Mouse (Mus musculus) limb, embryonic 12.5 days (tissue): ENCODE measurements at regions not wholly inside any gene's neighbourhood (a gene's known extent, or its start where the extent isn't known, plus 50 kb on each side); places are given as distances from the start of the nearest gene placed in this dataset.

Experiments used
- ATAC-seq: fragments of 200-750 bp; cut with Nextera tagmentation; 2 replicates; pipeline ENCODE4 v1.8.0; 2017; ENCODE audit warnings: low read depth, moderate TSS enrichment; ENCODE audit not compliant: insufficient number of reproducible peaks, insufficient read depth, low FRiP score, low TSS enrichment
- H3K27ac ChIP-seq: fragments of 300-500 bp; sonication (generic); 2 replicates; pipeline ENCODE4 v1.5.1; 2016; ENCODE audit warnings: mild to moderate bottlenecking, moderate library complexity
- H3K27me3 ChIP-seq: fragments of 300-500 bp; sonication (generic); 2 replicates; pipeline ENCODE4 v1.6.1; 2016; ENCODE audit warnings: mild to moderate bottlenecking, moderate library complexity
- H3K36me3 ChIP-seq: fragments of 300-500 bp; sonication (generic); 2 replicates; pipeline ENCODE4 v1.6.1; 2016; ENCODE audit warnings: mild to moderate bottlenecking, moderate library complexity
- H3K4me1 ChIP-seq: fragments of 300-500 bp; sonication (generic); replicated peaks from 2 replicates; pipeline ENCODE4 v1.6.1; 2016
- H3K4me2 ChIP-seq: fragments of 300-500 bp; sonication (generic); 2 replicates; pipeline ENCODE4 v1.6.1; 2016; ENCODE audit warnings: mild to moderate bottlenecking, moderate library complexity
- H3K4me3 ChIP-seq: fragments of 300-500 bp; sonication (generic); replicated peaks from 2 replicates; pipeline ENCODE4 v1.5.1; 2016; ENCODE audit warnings: mild to moderate bottlenecking
- H3K9ac ChIP-seq: fragments of 300-500 bp; sonication (generic); replicated peaks from 2 replicates; pipeline ENCODE4 v1.6.1; 2016; ENCODE audit warnings: mild to moderate bottlenecking, moderate library complexity
- H3K9me3 ChIP-seq: fragments of 300-500 bp; sonication (generic); 2 replicates; pipeline ENCODE4 v1.6.1; 2016; ENCODE audit warnings: mild to moderate bottlenecking, moderate library complexity
- WGBS: fragments of 180-500 bp; shearing (Covaris S2); methylation state at CpG from one replicate; pipeline ENCODE4 v1.1.7; 2016; 5-methylcytosine and 5-hydroxymethylcytosine counted together

DNA sequence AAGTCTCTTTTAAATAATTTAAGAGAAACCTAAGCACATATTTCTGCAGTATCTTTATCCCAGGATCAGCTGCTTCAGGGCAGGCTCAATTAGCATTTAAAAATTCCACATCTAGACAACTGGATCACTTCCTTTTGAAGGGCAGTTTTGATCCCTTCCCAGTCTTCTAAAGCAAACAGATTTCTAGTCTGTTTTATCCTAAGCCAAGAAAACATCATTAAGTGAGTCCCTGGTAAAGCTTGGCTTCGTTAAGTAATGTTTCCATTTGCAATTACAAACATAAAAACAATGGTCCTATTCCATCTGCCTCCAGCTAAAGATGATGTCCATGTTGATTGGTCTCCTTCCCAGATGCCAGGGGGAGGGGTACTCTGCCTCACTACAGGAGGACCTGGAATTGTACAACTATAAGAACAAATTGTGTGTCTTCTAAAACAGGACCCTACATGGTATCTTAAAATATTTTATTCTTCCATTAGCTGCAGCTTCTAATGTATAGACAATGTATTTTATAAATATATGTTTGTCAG lies 779.8 kb upstream of the Tbl1xr1 start:
- Histone ChIP-seq H3K9me3 (no peaks in the 10 kb centered on the region), H3K4me1 (no peaks in the 10 kb centered on the region), H3K27me3 (no peaks in the 10 kb centered on the region), H3K4me3 (no peak overlapping the region), H3K36me3 (no peaks in the 10 kb centered on the region), H3K4me2 (no peak overlapping the region), H3K27ac (no peak overlapping the region), H3K9ac (no peak overlapping the region)
- 40% methylated on average over 1 of the region's 1 CpGs for WGBS
- ATAC-seq, result no peak

DNA sequence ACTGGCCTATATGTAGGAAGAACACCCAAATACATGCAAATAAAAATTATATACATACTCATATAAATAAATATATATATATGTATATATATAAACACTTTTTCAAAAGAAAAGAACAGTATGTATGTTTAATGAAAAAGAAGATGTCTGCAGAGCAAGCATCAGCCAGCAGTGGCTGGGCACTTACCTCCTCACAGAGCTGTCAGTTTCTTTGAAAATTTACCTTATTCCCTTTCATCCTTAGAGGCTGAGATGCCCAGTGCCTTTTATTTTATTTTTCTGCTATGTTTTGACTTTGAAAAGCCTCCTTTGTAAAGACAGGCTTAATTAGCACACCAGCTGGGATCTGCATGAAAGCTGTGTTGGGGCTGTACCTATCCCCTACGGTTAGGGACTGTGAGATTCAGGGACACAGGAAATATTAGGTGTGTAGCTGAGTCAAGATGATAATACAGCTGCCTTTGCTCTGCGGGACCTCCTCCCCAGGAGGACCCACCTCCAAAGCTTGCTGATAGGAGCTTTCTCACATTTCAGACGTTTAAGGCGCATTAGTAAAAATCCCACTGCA lies 751.0 kb upstream of the Tbl1xr1 start:
- Histone ChIP-seq H3K4me1 (no peaks in the 10 kb centered on the region), H3K27me3 (no peaks in the 10 kb centered on the region), H3K36me3 (no peaks in the 10 kb centered on the region), H3K4me2 (no peak overlapping the region), H3K9ac (no peak overlapping the region), H3K27ac (no peak overlapping the region), H3K9me3 (no peaks in the 10 kb centered on the region), H3K4me3 (no peak overlapping the region)
- ATAC-seq, result no peak
- 63% methylated on average over 4 of the region's 4 CpGs for WGBS

DNA sequence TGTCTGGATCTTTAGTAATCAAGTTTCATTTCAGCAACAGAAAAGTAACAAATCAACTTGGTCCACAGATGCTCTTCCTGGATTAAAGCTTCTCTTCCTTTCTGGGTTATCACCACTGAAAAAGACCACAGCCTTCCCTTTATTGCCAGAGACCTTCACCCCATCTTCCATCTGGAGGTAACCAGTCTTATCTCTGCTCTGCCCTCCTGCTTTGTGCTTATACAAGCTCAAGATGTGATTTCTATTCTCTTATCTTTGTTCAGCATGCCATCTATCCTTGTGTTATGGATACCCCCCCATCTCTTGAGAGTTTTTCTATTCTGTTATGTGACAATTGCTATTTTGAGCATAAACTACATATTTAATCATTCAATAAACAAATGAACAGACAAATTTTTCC lies 734.5 kb upstream of the Tbl1xr1 start:
- ATAC-seq, result no peak

DNA sequence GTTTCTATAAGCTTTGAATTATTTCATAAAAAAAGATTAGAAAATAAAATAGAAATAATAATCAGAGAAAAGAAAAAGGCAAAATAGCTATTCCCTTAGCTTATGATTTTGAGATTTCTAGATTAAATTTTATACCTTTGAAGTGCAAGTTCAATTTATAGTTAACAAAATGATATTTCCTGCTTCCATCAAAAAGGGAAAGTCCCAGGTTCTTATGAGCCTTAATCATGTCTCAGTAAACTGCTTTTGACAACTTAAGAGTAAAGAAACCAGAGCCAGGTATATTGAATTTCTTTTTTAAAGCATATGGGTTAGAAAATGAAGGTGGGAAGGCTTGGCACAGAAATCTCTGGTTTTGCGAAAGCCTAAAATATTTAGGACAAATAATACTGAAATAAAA lies 733.4 kb upstream of the Tbl1xr1 start:
- no peak overlapping the region for H3K4me3 ChIP-seq
- no peak overlapping the region for H3K4me2 ChIP-seq
- no peaks in the 10 kb centered on the region for H3K27me3 ChIP-seq
- ATAC-seq, result no peak
- H3K27ac ChIP-seq, result no peak overlapping the region
- no peak overlapping the region for H3K9ac ChIP-seq
- WGBS, result 78% methylated on average over 1 of the region's 1 CpGs
- no peaks in the 10 kb centered on the region for H3K36me3 ChIP-seq
- no peaks in the 10 kb centered on the region for H3K9me3 ChIP-seq
- no peaks in the 10 kb centered on the region for H3K4me1 ChIP-seq

More for the DNA sequence above, 734.5 kb upstream of the Tbl1xr1 start:
- Histone ChIP-seq H3K36me3 (no peaks in the 10 kb centered on the region), H3K4me1 (no peaks in the 10 kb centered on the region), H3K4me2 (no peak overlapping the region), H3K4me3 (no peak overlapping the region), H3K27me3 (no peaks in the 10 kb centered on the region), H3K27ac (no peak overlapping the region), H3K9ac (no peak overlapping the region), H3K9me3 (no peaks in the 10 kb centered on the region)

DNA sequence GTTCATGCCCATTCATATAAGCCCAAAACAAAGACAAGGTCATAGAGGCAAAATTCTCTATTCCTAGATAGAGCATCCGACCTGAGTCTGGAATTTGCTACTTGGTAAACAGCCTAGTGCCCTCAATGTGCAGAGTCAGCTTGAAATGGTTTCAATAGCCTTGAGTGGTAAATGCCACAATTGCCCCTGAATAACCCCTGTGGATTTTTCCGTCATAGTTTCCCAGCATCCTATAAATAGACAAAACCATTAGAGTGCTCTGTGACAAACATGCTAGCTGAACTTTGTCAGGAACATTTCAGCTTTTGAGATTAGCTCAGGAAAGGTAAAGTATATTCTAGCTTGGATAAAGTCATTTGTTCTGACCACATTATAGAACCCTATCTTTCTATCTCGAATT lies 727.0 kb upstream of the Tbl1xr1 start:
- 78% methylated on average over 3 of the region's 3 CpGs for WGBS
- Histone ChIP-seq H3K9me3 (no peaks in the 10 kb centered on the region), H3K9ac (no peak overlapping the region), H3K27me3 (no peaks in the 10 kb centered on the region), H3K4me1 (no peaks in the 10 kb centered on the region), H3K27ac (no peak overlapping the region), H3K4me2 (no peak overlapping the region), H3K4me3 (no peak overlapping the region), H3K36me3 (no peaks in the 10 kb centered on the region)
- no peak for ATAC-seq

DNA sequence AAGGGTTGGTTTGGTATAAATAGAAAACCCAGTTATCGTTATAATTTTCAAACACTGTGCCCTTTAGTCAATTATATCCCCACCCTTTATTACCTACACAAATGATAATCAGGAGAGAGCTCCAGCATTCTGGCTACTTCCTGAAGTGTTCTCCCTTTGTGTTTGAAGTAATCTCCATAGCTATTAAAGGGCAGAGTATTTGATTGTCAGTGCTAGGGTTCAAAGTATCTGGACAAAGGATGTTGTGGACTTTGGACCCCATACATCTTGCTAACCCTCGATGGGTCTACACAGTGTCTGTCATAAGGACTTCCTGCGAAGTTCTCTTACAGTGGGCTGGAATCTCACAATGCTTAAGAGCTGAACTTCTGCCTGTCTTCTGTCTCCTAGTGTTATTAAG lies 720.3 kb upstream of the Tbl1xr1 start:
- 89% methylated on average over 3 of the region's 3 CpGs for WGBS
- Histone ChIP-seq H3K27me3 (no peaks in the 10 kb centered on the region), H3K9ac (no peak overlapping the region), H3K4me3 (no peak overlapping the region), H3K9me3 (no peaks in the 10 kb centered on the region), H3K36me3 (no peaks in the 10 kb centered on the region), H3K27ac (no peak overlapping the region), H3K4me1 (no peaks in the 10 kb centered on the region), H3K4me2 (no peak overlapping the region)
- no peak for ATAC-seq

DNA sequence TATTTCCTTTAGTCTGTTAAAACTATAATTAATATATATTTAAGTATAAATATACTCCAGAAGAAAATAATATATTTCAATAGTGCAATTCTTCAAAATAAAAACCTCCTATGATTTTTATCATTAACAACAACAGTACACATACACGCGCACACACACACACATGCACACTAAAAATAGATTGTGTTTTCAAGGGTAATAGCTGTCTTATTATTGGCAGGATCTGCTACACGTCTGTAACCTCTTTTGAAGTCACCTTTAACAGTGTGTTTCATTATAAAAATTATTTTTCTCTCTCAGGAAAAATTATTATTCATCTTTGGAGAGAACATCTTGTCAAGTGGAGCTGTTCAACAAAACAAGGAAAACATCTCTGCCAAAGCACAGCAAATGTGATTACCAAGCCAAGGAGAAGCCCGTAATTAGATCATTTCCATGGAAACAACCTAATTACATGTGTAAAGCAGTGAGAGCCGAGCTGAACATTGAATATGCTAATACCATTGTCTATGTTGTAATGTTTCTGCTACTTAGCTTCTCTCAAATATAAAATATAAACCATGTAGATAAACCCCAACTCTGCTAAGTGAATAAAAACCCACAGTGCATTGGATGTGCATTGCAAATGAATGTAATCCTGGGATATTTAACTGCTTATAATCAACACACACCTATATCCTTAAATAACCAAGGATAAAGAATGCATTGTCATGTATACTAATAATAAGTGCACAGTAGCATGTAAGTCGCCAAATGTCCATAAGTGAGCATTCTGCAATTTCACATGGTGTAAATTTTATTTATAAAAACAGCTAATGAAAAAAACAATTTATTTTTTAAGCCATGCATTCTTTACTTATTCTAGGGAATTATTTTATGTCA lies 719.4 kb upstream of the Tbl1xr1 start:
- Histone ChIP-seq H3K27ac (no peak overlapping the region), H3K9ac (no peak overlapping the region), H3K4me3 (no peak overlapping the region), H3K27me3 (no peaks in the 10 kb centered on the region), H3K9me3 (no peaks in the 10 kb centered on the region), H3K36me3 (no peaks in the 10 kb centered on the region), H3K4me2 (no peak overlapping the region), H3K4me1 (no peaks in the 10 kb centered on the region)
- ATAC-seq, result no peak
- 74% methylated on average over 6 of the region's 6 CpGs for WGBS

DNA sequence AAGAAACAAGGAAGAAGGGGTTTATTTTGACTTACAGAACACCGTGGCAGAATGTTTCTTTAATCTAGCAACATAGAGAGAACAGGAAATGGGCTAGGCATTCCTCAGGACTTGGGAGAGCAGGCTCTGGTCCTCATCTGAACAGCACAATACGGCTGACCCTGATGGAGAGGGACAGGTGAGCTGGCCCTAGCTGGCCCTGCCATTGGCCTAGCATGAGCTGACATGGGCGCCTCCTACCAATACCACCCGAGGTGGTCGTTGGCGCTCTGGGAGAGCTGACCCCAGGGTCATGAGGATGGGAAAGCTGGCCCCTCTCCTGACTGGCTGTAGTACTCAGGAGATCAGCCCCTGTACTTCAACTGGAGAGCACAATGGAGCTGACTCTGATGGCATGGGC lies 718.4 kb upstream of the Tbl1xr1 start:
- H3K9ac ChIP-seq, result no peak overlapping the region
- H3K4me1 ChIP-seq, result no peaks in the 10 kb centered on the region
- no peaks in the 10 kb centered on the region for H3K9me3 ChIP-seq
- ATAC-seq, result no peak
- H3K27me3 ChIP-seq, result no peaks in the 10 kb centered on the region
- no peak overlapping the region for H3K4me2 ChIP-seq
- no peak overlapping the region for H3K4me3 ChIP-seq
- H3K27ac ChIP-seq, result no peak overlapping the region
- H3K36me3 ChIP-seq, result no peaks in the 10 kb centered on the region
- 81% methylated on average over 6 of the region's 6 CpGs for WGBS

DNA sequence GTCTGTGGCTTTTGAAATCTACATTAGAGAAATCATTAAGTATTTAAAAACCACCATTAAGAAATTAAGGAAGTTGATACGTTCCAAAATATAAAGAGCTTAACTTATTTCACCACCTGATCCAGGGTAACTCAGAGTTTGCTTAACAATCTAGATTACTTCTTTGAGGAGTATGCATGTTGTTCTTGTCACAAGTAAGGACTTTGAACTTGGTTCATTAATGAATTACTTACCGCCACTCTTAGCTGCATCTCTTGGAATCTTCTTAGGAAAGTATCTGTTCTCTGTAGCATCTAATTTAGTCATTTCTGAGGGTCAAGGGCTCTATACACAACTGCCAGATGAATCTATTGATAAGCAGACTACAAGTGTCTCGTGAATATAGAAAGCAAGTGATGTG lies 715.4 kb upstream of the Tbl1xr1 start:
- no peak for ATAC-seq
- H3K27me3 ChIP-seq, result no peaks in the 10 kb centered on the region
- 91% methylated on average over 3 of the region's 3 CpGs for WGBS
- no peaks in the 10 kb centered on the region for H3K9me3 ChIP-seq
- no peak overlapping the region for H3K4me2 ChIP-seq
- no peak overlapping the region for H3K9ac ChIP-seq
- no peaks in the 10 kb centered on the region for H3K36me3 ChIP-seq
- H3K4me1 ChIP-seq, result no peaks in the 10 kb centered on the region
- no peak overlapping the region for H3K4me3 ChIP-seq
- no peak overlapping the region for H3K27ac ChIP-seq

DNA sequence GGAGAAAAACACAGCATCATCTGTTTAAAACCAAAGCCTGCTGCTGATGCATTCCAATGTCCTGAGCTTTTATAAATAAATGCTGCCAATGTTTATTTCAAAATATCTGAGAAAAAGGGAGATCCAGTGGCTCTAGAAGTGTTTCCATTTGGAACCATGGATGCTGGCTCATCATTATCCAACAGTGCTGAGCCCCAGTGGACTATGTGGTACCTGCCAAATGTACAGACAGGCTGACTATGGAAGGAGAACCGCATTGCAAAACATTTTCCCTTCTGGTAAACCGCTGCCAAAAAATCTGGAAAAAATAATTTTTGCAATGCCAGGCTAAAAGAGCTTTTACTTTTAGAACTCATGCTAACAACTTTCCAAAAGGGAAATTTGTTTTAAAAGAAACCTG lies 696.6 kb upstream of the Tbl1xr1 start:
- Histone ChIP-seq H3K4me1 (no peaks in the 10 kb centered on the region), H3K27me3 (no peaks in the 10 kb centered on the region), H3K36me3 (no peaks in the 10 kb centered on the region), H3K4me3 (no peak overlapping the region), H3K9me3 (0 out of 2 replicates have a peak, but pooled peaks cover 4% of the 10 kb centered on the region), H3K4me2 (no peak overlapping the region), H3K9ac (no peak overlapping the region), H3K27ac (no peak overlapping the region)
- WGBS, result 93% methylated on average over 2 of the region's 2 CpGs
- ATAC-seq, result no peak

DNA sequence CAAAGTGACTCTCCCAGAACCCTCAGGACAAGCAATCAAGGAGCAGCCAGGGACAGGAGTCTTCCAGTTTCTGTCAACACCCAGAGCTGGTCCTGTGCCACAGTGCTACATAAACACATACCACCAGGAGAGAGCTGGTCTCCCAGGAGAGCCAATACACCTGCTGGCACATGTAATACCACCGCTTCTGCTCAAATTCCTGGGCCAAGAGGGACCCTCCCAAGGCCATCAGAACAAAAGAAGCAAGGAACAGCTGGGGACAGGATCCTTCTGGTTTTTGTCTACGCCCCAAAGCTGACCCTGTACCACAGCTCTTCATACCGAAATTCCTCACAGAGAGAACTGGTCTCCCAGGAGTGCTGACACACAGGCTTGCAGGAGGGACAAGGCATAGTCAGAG lies 695.4 kb upstream of the Tbl1xr1 start:
- Histone ChIP-seq H3K27me3 (no peaks in the 10 kb centered on the region), H3K9me3 (0 out of 2 replicates have a peak, but pooled peaks cover 4% of the 10 kb centered on the region), H3K36me3 (no peaks in the 10 kb centered on the region), H3K9ac (no peak overlapping the region), H3K4me2 (no peak overlapping the region), H3K4me1 (no peaks in the 10 kb centered on the region), H3K27ac (no peak overlapping the region), H3K4me3 (no peak overlapping the region)
- WGBS, result 84% methylated on average over 3 of the region's 3 CpGs
- ATAC-seq, result no peak
